Mouse (Mus musculus) erythroblast, embryonic 14.5 days (primary cell): Measurements from ENCODE around the gene Cpa3.

Source experiments
- GATA1 ChIP-seq: IDR thresholded peaks from 2 replicates; pipeline ENCODE4 v1.6.1; 2012; ENCODE audit warnings: low read length, inconsistent platforms, mixed read lengths
- TAL1 ChIP-seq: IDR thresholded peaks from 3 replicates; pipeline ENCODE4 v1.6.1; 2012; ENCODE audit warnings: low read length, inconsistent platforms, mixed read lengths

- TF ChIP-seq GATA1 (no peak), TAL1 (no peak)
These were observed 1.9 kb upstream of the Cpa3 start for GRCm38 (mm10) chr3:20243913-20244312.
